Mouse (Mus musculus) G1E (cell line): ENCODE results near the gene Slc25a43.

Source experiments
- CTCF ChIP-seq: IDR thresholded peaks from 2 replicates; pipeline ENCODE4 v1.5.1; 2012; ENCODE audit warnings: low read depth, low read length, inconsistent platforms, mixed read lengths
- GATA1 ChIP-seq: IDR thresholded peaks from 2 replicates; pipeline ENCODE4 v1.6.1; 2012; ENCODE audit warnings: borderline replicate concordance, low read length, inconsistent platforms, mixed read lengths

DNA sequence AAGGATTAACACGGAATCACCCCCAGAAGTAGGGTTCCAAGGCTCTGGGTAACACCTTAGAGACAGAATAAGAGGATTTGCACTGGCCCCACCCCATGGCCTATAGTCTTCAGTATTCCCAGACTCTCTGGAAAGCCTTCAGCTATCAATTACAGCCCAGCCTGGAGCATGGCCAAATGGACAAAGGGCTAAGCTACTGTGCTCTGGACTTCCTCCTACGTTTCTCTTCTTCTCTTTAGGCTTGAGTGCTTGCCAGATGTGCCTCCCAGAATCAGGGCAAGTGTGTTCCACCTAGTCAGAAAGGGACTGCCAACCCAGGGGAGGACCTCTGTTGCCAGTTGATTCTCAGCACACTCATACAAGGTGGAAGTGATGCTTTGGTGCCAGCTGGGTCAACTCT, 81.6 kb downstream of the Slc25a43 start:
- TF ChIP-seq CTCF (no peak), GATA1 (no peak)
